Mouse (Mus musculus) neural tube, embryonic 13.5 days (tissue): ENCODE results near the gene Kcnn1. TPM values are rescaled to one million over a fixed set of nuclear protein-coding genes. Genes with fewer than 3 reads are reported as not detected.

Experiments
- ATAC-seq: fragments of 200-750 bp; cut with Nextera tagmentation; 2 replicates; pipeline ENCODE4 v1.8.0; 2017; ENCODE audit warnings: low read depth, mild to moderate bottlenecking, moderate TSS enrichment, moderate library complexity
- H3K27ac ChIP-seq: fragments of 300-500 bp; sonication (generic); replicated peaks from 2 replicates; pipeline ENCODE4 v1.5.1; 2015; ENCODE audit warnings: moderate library complexity, mild to moderate bottlenecking, inconsistent platforms
- H3K27me3 ChIP-seq: fragments of 300-500 bp; sonication (generic); 2 replicates; pipeline ENCODE4 v1.6.1; 2015; ENCODE audit warnings: mild to moderate bottlenecking, inconsistent platforms
- H3K36me3 ChIP-seq: fragments of 300-500 bp; sonication (generic); 2 replicates; pipeline ENCODE4 v1.6.1; 2015; ENCODE audit warnings: mild to moderate bottlenecking, inconsistent platforms
- H3K4me1 ChIP-seq: fragments of 300-500 bp; sonication (generic); replicated peaks from 2 replicates; pipeline ENCODE4 v1.6.1; 2015; ENCODE audit warnings: inconsistent platforms
- H3K4me2 ChIP-seq: fragments of 300-500 bp; sonication (generic); 2 replicates; pipeline ENCODE4 v1.6.1; 2015; ENCODE audit warnings: inconsistent platforms, mild to moderate bottlenecking, moderate library complexity
- H3K4me3 ChIP-seq: fragments of 300-500 bp; sonication (generic); 2 replicates; pipeline ENCODE4 v1.5.1; 2015; ENCODE audit warnings: mild to moderate bottlenecking, inconsistent platforms
- H3K9ac ChIP-seq: fragments of 300-500 bp; sonication (generic); 2 replicates; pipeline ENCODE4 v1.6.1; 2015; ENCODE audit warnings: moderate library complexity, mild to moderate bottlenecking, inconsistent platforms
- H3K9me3 ChIP-seq: fragments of 300-500 bp; sonication (generic); 2 replicates; pipeline ENCODE4 v1.6.1; 2016; ENCODE audit warnings: inconsistent platforms
- WGBS: fragments of 180-500 bp; shearing (Covaris S2); methylation state at CpG from one replicate; pipeline ENCODE4 v1.1.7; 2015; 5-methylcytosine and 5-hydroxymethylcytosine counted together
- polyA plus RNA-seq: library from polyadenylated mRNA; unstranded; fragments of >200 nt; fragmentation: Nextera tagmentation; extraction: Ambion mirVana; gene quantifications from 2 replicates; pipeline ENCODE4 v1.2.1, GENCODE M21; 2015

Gene Kcnn1
- polyA plus RNA-seq, 1 experiment from 2014 or later, result 17.5 TPM

DNA sequence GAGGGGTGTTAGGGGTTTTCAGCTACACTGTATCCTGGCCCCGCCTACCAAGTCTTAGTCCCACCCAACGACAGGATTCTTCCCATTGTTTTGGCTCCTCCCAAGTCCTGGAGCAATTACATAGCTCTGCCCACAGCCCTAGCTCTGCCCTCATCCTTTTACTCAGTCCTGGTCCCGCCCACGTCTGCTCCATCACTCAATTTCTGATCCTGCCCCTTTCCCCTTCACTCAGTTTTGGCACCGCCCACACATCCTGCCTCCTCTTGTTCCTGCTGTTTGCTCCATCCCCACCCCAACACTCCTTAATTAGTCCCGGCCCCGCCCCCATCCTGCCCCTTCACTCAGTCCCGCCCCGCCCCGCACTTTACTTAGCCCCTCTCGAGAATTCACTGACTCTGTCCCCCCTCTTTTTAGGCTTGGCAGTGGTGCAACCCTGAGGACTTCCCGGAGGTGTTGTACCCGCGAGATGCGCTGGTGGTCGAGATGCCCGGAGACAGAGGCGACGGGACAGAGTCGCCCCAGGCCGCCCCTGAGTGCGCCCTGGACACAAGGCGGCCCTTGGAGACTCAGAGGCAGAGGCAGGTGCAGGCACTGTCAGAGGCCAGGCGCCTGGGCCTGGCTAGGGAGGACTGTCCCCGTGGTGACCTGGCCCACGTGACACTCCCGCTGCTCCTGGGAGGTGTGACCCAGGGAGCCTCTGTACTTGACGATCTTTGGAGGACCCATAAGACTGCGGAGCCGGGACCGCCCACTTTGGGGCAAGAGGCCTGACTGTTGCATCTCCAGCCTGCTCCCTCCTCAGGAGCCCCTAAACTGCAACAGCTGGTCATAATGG is 42.7 kb downstream of the Kcnn1 start:
- ATAC-seq, result peak; percentile 33
- Histone ChIP-seq H3K9ac (no peak overlapping the region), H3K36me3 (no peaks in the 10 kb centered on the region), H3K27me3 (peaks cover 51% of the 10 kb centered on the region), H3K4me2 (peak overlapping the region; percentile 21; the same call in 1 of the 2 replicates), H3K27ac (no peak overlapping the region), H3K4me1 (0 out of 2 replicates have a peak, but pooled peaks cover 9% of the 10 kb centered on the region), H3K9me3 (peaks cover 4% of the 10 kb centered on the region), H3K4me3 (no peak overlapping the region)
- WGBS, result 2% methylated on average over 31 of the region's 31 CpGs

DNA sequence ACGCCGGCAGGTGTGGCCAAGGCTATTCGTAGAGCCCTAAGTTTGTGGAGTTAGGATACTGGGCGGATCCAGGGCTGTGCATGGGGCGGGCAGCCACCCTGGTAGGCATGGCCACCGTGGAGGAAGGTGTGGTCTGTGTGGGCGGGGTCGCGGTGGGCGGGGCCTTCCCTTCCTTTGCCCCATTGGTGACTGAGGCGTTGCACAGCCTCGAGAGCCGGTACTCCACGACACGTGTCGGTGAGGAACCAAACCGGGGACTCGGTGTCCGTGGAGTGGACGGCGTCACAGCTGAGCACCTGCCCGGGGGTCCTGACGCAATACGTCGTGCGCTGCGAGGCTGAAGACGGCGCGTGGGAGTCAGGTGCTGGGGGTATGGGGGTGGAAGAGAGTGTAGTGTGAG is 46.4 kb downstream of the Kcnn1 start:
- H3K9ac ChIP-seq, result peak overlapping the region; percentile 38; the same call in 1 of the 2 replicates
- 0 out of 2 replicates have a peak, but pooled peaks cover 9% of the 10 kb centered on the region for H3K4me1 ChIP-seq
- 9% methylated on average over 30 of the region's 30 CpGs for WGBS
- H3K4me3 ChIP-seq, result peak overlapping the region; percentile 9
- H3K9me3 ChIP-seq, result peaks cover 4% of the 10 kb centered on the region
- ATAC-seq, result no peak
- H3K4me2 ChIP-seq, result peak overlapping the region; percentile 40
- H3K27ac ChIP-seq, result no peak overlapping the region
- peaks cover 76% of the 10 kb centered on the region for H3K27me3 ChIP-seq
- H3K36me3 ChIP-seq, result no peaks in the 10 kb centered on the region

DNA sequence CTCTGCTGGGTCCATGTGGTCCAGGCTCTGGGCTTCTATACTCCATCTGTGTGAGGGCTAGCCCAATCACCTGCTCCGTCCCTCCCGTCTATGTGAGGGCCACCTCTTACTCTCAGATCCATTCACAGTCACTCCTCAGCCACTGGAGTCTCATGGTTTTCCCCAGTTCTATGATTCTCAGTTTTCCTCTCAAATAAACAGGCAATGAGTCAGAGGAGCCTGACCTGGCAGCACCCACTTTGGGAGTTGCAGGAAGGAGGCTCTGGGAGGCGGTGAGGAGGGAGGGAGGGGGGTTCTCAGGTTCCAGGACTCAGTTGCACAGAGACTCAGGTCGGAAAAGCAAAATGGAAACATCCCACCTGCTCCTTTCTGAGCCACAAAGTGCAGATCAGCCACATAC is 50.2 kb downstream of the Kcnn1 start:
- 54% methylated on average over 4 of the region's 4 CpGs for WGBS
- H3K4me1 ChIP-seq, result 0 out of 2 replicates have a peak, but pooled peaks cover 7% of the 10 kb centered on the region
- H3K27me3 ChIP-seq, result peaks cover 55% of the 10 kb centered on the region
- no peak overlapping the region for H3K4me3 ChIP-seq
- ATAC-seq, result no peak
- H3K9ac ChIP-seq, result no peak overlapping the region
- no peaks in the 10 kb centered on the region for H3K9me3 ChIP-seq
- H3K4me2 ChIP-seq, result no peak overlapping the region
- no peaks in the 10 kb centered on the region for H3K36me3 ChIP-seq
- no peak overlapping the region for H3K27ac ChIP-seq

DNA sequence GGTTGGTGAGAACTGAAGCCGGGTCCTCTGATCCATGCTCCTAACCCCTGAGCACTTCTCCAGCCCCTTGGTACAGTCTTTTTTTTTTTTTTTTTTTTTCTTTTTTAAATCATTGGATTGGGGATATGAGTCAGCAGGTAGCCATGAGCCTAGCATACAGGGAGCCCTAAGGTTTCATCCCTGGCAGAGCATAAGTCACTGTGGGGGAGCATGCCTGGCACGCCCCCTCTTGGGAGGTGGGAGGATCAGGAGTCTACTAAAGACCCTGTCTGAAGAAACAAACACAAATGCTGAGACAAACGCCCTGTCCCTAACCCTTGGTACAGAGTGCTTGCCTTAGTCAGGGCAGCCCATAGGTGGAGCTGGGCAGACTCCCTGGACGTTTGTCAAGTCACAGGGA is 51.0 kb downstream of the Kcnn1 start:
- H3K4me2 ChIP-seq, result no peak overlapping the region
- H3K27me3 ChIP-seq, result peaks cover 51% of the 10 kb centered on the region
- no peaks in the 10 kb centered on the region for H3K36me3 ChIP-seq
- no peak for ATAC-seq
- no peaks in the 10 kb centered on the region for H3K9me3 ChIP-seq
- H3K4me3 ChIP-seq, result no peak overlapping the region
- no peak overlapping the region for H3K9ac ChIP-seq
- H3K4me1 ChIP-seq, result 0 out of 2 replicates have a peak, but pooled peaks cover 6% of the 10 kb centered on the region
- no peak overlapping the region for H3K27ac ChIP-seq
- WGBS, result 35% methylated on average over 4 of the region's 4 CpGs

DNA sequence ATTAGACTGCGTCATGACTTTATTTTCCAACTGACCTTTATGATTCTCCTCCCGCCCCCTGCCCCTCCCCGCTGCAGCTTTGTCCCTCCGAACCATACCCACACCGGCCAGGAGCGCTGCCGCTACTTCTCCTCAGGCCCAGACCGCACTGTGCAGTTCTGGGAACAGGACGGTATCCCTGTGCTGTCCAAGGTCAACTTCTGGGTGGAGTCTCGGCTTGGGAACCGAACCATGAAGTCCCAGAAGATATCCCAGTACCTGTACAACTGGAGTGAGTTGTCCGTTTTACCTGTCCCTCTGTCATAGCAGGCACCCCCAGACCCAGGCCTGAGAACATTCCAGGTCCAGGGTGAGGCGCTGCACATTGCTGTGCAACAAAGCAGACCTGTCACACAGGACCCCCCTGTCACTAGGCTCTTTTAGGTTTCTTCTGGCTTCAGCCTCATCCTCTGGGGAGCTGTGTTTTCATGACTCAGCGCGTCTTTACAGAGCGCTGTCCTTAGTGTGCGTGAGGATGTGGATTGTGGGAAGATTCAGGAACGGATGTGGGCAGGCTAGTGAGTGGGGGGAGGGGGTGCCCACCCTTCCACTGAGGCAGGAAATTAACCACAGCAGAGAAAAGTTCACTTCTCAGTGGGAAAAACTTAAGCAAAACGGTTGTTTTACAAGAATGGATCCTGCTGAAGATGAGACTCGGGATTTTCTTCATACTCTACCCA is 51.9 kb downstream of the Kcnn1 start:
- H3K9ac ChIP-seq, result no peak overlapping the region
- H3K27ac ChIP-seq, result no peak overlapping the region
- H3K4me2 ChIP-seq, result no peak overlapping the region
- no peaks in the 10 kb centered on the region for H3K9me3 ChIP-seq
- H3K36me3 ChIP-seq, result no peaks in the 10 kb centered on the region
- no peaks in the 10 kb centered on the region for H3K4me1 ChIP-seq
- 74% methylated on average over 20 of the region's 20 CpGs for WGBS
- H3K27me3 ChIP-seq, result peaks cover 49% of the 10 kb centered on the region
- H3K4me3 ChIP-seq, result no peak overlapping the region
- ATAC-seq, result no peak

DNA sequence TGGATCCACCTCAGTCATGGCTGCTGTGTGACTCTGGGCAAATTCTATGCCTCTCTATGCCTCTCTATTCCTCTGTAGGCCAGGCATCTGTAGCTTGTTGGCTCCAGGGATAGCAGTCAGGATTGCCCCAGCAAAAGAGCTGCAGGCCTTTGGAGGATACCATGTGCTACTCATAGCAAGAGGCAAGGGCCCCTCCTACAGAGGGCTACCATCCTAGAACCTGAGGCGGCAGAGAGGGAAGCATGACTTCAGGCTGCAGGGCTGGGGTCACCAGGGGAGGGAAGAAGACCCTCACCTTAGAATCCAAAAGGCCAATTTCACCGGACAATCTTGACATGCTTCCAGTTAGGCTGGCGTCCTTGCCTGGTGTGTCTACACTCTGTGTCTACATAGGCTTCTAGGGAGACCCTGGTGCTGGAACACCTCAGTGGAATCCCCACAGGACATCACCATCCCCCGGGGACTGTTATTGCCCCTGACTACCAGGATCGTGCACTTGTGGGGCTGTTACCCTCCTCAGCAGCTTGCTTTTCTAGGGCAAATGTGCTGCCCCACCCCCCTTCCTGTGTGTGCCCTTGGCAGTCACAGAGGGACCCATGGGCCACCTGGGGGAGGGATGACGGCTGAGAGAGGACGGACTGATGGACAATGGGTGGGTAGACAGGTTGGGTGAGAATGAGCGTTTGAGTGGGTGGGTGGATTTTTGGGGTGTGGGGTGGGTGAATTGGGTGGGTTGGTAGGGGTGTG is 53.9 kb downstream of the Kcnn1 start:
- H3K36me3 ChIP-seq, result no peaks in the 10 kb centered on the region
- no peak overlapping the region for H3K4me3 ChIP-seq
- peaks cover 8% of the 10 kb centered on the region for H3K4me1 ChIP-seq
- H3K27me3 ChIP-seq, result peaks cover 49% of the 10 kb centered on the region
- H3K4me2 ChIP-seq, result no peak overlapping the region
- WGBS, result 82% methylated on average over 8 of the region's 8 CpGs
- H3K9ac ChIP-seq, result no peak overlapping the region
- H3K9me3 ChIP-seq, result no peaks in the 10 kb centered on the region
- ATAC-seq, result no peak
- H3K27ac ChIP-seq, result no peak overlapping the region

DNA sequence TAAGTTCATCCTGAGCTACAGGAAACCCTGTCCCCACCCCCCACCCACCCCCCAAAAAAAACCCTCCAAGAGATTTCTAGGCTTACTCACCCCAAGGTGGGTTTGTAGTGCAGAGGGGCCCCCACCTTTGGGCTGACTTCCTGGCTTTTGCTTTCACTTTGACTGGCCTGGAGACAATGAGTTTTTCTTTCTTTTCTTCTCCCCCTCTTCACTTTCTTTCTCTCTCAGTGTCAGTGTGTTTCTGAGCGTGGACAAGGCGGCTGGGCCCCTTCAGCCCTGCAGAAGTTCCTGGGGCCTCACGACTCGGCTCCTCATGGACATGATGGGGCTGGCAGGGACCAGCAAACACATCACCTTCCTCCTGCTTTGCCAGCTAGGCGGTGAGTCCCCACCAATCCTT is 54.8 kb downstream of the Kcnn1 start, which contains the start of gene Il12rb1:
Gene Il12rb1, plus strand, starts transcription at position 211 of the 400 bp plus-strand sequence.
- H3K4me1 ChIP-seq, result peaks cover 15% of the 10 kb centered on the region
- 71% methylated on average over 5 of the region's 5 CpGs for WGBS
- H3K4me3 ChIP-seq, result no peak within 1 kb of the TSS
- H3K27ac ChIP-seq, result no peak within 1 kb of the TSS
- H3K27me3 ChIP-seq, result peaks cover 49% of the 10 kb centered on the region
- no peak for ATAC-seq
- no peaks in the 10 kb centered on the region for H3K36me3 ChIP-seq
- H3K4me2 ChIP-seq, result no peak within 1 kb of the TSS
- H3K9me3 ChIP-seq, result no peaks in the 10 kb centered on the region
- no peak within 1 kb of the TSS for H3K9ac ChIP-seq

DNA sequence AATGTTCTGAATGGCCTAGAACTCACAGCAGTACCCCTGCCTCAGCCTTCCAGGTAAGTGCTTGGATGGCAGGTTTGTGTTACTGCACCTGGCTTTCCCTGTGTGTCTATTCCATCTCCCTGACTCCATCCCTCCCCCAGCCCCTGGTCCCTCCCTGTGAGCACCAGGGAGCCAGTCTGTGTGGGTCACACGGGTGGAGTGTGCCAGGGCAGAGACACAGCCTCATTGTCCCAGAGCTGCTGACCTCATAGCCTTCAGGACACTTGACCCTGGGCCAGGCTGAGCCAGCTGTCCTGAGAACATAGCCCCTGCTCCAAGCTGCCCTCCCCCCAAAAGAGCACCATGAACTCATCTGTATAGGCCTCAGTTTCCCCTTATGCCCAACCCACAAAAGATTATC is 55.8 kb downstream of the Kcnn1 start:
- Histone ChIP-seq H3K4me3 (no peak overlapping the region), H3K36me3 (no peaks in the 10 kb centered on the region), H3K9ac (no peak overlapping the region), H3K4me2 (no peak overlapping the region), H3K27me3 (peaks cover 53% of the 10 kb centered on the region), H3K4me1 (peaks cover 15% of the 10 kb centered on the region), H3K27ac (no peak overlapping the region), H3K9me3 (no peaks in the 10 kb centered on the region)
- 53% methylated on average over 1 of the region's 1 CpGs for WGBS
- no peak for ATAC-seq

DNA sequence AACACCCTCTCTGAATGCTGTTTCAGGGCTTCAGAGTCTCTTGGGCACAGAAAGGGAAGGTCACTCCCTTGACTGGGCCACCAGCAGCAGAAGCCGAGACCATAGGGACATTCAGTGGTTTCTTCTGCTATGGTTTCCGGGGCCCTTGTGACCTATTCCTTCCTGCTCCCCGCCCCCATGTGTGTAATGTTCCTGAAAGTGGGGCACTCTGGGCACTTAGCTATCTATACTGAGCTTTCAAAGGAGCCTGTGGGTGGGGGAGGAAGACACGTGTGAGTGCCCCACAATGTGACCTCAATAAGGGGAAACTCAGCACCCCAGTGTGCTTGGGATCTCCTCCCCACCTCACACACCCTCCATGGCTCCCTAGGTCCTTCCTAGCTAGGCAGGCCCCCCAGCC is 56.5 kb downstream of the Kcnn1 start:
- Histone ChIP-seq H3K27ac (no peak overlapping the region), H3K4me2 (no peak overlapping the region), H3K9me3 (no peaks in the 10 kb centered on the region), H3K4me1 (peaks cover 15% of the 10 kb centered on the region), H3K27me3 (peaks cover 60% of the 10 kb centered on the region), H3K9ac (no peak overlapping the region), H3K4me3 (no peak overlapping the region), H3K36me3 (no peaks in the 10 kb centered on the region)
- 67% methylated on average over 4 of the region's 4 CpGs for whole genome bisulfite sequencing
- no peak for ATAC-seq

DNA sequence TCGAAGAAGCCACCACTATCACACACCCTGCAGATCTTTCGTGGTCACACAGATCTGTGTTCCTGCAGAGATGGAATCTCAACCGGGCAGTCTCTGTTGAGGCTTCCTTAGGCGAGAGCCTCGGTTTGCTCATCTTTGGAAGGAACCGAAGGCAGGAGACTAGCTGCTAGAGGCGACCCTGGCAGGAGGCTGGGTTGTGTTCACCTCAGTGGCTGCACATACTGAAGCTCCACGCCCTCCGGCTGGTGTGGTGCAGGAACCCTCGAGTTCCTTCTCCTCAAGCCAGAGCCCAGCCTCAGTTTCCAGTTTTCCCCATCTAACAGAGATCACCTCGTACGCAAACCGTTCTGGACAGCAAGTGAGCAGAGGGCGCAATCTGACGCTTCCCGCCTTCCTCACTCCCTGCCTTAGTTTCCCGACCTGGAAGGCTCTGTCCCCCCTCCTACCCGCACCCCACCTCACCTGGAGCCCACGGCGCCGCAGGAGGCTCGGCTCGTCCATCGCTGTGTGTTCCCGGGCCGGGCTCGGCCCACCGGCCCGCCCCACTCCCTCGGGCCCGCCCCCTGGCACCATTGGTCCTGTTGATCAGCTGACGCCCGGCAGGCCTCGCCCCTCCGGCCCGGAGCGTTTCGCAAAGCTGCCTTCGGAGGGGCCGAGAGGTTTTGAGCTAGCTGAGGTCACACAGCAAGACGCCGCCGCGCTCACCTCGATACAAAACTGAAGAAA is 58.4 kb downstream of the Kcnn1 start, which contains the start of gene Mast3:
Gene Mast3, minus strand, starts transcription at position 574 of the 726 bp plus-strand sequence.
- ATAC-seq, result peak; percentile 81
- Histone ChIP-seq H3K27me3 (peaks cover 75% of the 10 kb centered on the region), H3K4me1 (peaks cover 25% of the 10 kb centered on the region), H3K9ac (peak within 1 kb of the TSS; percentile 68), H3K4me3 (peak within 1 kb of the TSS; percentile 51), H3K36me3 (no peaks in the 10 kb centered on the region), H3K27ac (no peak within 1 kb of the TSS), H3K4me2 (peak within 1 kb of the TSS; percentile 75), H3K9me3 (no peaks in the 10 kb centered on the region)
- WGBS, result 2% methylated on average over 45 of the region's 45 CpGs

DNA sequence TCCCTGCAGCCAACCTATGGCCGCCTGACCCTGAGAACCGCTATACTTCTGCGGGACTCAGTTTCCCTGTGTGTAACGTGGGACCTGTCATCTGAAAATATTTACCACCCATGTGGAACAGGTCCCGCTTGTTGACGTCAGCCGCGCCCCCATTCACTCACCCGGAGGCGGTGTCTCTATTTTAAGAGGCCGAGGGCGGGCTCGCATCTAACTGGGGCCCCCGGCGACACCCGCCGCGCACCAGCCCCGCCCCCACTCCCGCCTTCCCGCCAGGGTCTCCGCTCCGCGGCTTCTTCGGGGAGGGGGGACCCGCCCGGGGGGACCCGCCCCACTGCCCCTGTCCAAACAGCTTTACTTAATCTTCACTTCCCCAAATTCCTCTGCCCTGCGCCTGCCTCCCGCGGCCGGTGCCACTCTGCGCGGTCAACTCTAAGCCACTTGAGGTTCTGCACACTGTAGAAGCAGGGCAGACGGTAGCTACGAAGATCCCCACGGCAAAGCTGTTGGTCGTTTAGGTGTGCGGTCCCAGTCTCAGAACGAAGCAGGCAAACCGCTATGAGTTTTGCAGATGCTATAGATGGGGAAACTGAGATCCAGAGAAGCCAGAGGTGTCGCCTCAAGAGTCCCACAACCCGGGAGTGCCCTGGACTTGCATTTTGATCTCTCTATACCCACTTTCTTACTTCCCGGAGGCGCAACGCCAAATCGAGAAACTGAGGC is 59.1 kb downstream of the Kcnn1 start:
- Histone ChIP-seq H3K27me3 (peaks cover 77% of the 10 kb centered on the region), H3K4me3 (peak overlapping the region; percentile 51), H3K9me3 (no peaks in the 10 kb centered on the region), H3K27ac (no peak overlapping the region), H3K36me3 (no peaks in the 10 kb centered on the region), H3K9ac (peak overlapping the region; percentile 68), H3K4me2 (peak overlapping the region; percentile 75), H3K4me1 (peaks cover 25% of the 10 kb centered on the region)
- 0 out of 2 replicates have a peak, but pooled peaks have one; percentile 8 for ATAC-seq
- 2% methylated on average over 47 of the region's 47 CpGs for WGBS
